Mouse (Mus musculus): Measurements from ENCODE around the gene Col12a1. TPM values are rescaled to one million over a fixed set of nuclear protein-coding genes. Genes with fewer than 3 reads are reported as not detected.

Col12a1 gene
- total RNA-seq, 1 experiment: 14.5 TPM

GRCm38 (mm10) chr9:79653327-79654150 is 65.1 kb downstream of the Col12a1 start:
- no peaks in the 10 kb centered on the region for H3K36me3 ChIP-seq (ENCODE audit: control insufficient read depth, insufficient read depth, low read length, poor library complexity, severe bottlenecking)
- no peaks in the 10 kb centered on the region for H3K9me3 ChIP-seq (ENCODE audit: control insufficient read depth, insufficient read depth, low read depth, low read length)
- in situ Hi-C loops (cut with MboI; ENCODE audit: low sequenced_read_pairs in 2 of 2, unreplicated experiment in 2 of 2): no loop called here
- H3K9ac ChIP-seq (ENCODE audit: insufficient read depth, low read depth, low read length, poor library complexity, severe bottlenecking): no peak overlapping the region
- no peak overlapping the region for H3K4me3 ChIP-seq (ENCODE audit: insufficient read depth in 1 of 2, low read depth in 1 of 2, low read length in 2 of 2, poor library complexity in 1 of 2, severe bottlenecking in 1 of 2)
- no peak for DNase-seq (ENCODE audit: low read depth, low spot score)
- no peak overlapping the region for H3K27ac ChIP-seq (ENCODE audit: insufficient read depth, low read depth, low read length, poor library complexity, severe bottlenecking)
- TF ChIP-seq CHD2 (IDR thresholded peaks at IDR 0.05; ENCODE audit: low read depth, low read length) (no peak), HCFC1 (IDR thresholded peaks at IDR 0.05; ENCODE audit: borderline replicate concordance, insufficient read depth, low read length) (no peak), MAFK (IDR thresholded peaks at IDR 0.05; ENCODE audit: insufficient read depth, low read depth, low read length) (no peak), ZC3H11A (IDR thresholded peaks at IDR 0.05; ENCODE audit: borderline replicate concordance, low read depth, low read length) (no peak), ZNF384 (IDR thresholded peaks at IDR 0.05; ENCODE audit: low read depth, low read length) (no peak)
- H3K4me1 ChIP-seq (ENCODE audit: control insufficient read depth in 2 of 2, insufficient read depth in 2 of 2, low read length in 2 of 2, poor library complexity in 1 of 2): no peaks in the 10 kb centered on the region

DNA sequence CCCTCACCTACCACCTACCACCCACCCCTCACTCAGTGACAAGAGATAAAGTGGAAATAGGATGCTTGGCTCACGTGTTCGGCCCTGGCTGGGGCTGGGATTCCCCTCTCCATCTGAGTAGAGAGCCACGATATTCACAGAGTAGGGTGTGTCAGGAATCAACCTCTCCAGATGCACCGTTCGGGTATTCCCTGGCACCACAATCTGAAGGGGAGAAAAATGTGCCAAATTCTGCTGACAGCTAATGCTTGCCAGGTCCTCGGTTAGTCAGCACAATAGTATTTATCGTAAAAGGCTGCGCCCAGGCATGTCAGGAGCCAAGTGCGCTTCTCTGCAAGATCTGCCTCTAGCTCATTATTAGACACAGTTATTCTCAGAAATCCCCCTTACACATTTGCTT is 70.0 kb downstream of the Col12a1 start:
- no peak for DNase-seq (ENCODE audit: low read depth, low spot score)
- Histone ChIP-seq H3K9me3 (ENCODE audit: control insufficient read depth, insufficient read depth, low read depth, low read length) (no peaks in the 10 kb centered on the region), H3K9ac (ENCODE audit: insufficient read depth, low read depth, low read length, poor library complexity, severe bottlenecking) (no peak overlapping the region), H3K4me1 (ENCODE audit: control insufficient read depth in 2 of 2, insufficient read depth in 2 of 2, low read length in 2 of 2, poor library complexity in 1 of 2) (no peaks in the 10 kb centered on the region), H3K4me3 (ENCODE audit: insufficient read depth in 1 of 2, low read depth in 1 of 2, low read length in 2 of 2, poor library complexity in 1 of 2, severe bottlenecking in 1 of 2) (no peak overlapping the region), H3K27ac (ENCODE audit: insufficient read depth, low read depth, low read length, poor library complexity, severe bottlenecking) (no peak overlapping the region), H3K36me3 (ENCODE audit: control insufficient read depth, insufficient read depth, low read length, poor library complexity, severe bottlenecking) (no peaks in the 10 kb centered on the region)
- TF ChIP-seq HCFC1 (IDR thresholded peaks at IDR 0.05; ENCODE audit: borderline replicate concordance, insufficient read depth, low read length) (no peak), ZC3H11A (IDR thresholded peaks at IDR 0.05; ENCODE audit: borderline replicate concordance, low read depth, low read length) (no peak), MAFK (IDR thresholded peaks at IDR 0.05; ENCODE audit: insufficient read depth, low read depth, low read length) (no peak), ZNF384 (IDR thresholded peaks at IDR 0.05; ENCODE audit: low read depth, low read length) (no peak), CHD2 (IDR thresholded peaks at IDR 0.05; ENCODE audit: low read depth, low read length) (no peak)
- in situ Hi-C loops (cut with MboI; ENCODE audit: low sequenced_read_pairs in 2 of 2, unreplicated experiment in 2 of 2): no loop called here

DNA sequence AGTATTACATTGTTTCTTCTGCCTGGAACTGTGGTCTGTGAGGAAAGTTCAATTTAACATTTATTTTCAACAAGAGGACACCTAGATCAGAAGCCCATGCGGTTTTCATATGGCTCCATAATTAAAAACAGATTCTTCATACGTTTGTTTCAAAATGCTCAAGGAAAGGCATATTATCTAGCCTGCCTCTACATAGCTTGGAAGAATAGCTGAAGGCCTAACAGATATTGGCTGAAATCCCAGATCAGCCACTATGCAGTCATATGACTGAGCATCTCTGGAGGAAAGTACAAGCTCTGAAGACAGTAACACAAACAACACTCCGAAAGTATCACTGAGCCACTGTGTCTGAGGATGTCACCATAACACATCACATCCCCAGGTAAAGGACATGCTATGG is 72.9 kb downstream of the Col12a1 start:
- TF ChIP-seq ZC3H11A (IDR thresholded peaks at IDR 0.05; ENCODE audit: borderline replicate concordance, low read depth, low read length): no peak
- TF ChIP-seq HCFC1 (IDR thresholded peaks at IDR 0.05; ENCODE audit: borderline replicate concordance, insufficient read depth, low read length): no peak
- no peak for TF ChIP-seq MAFK (IDR thresholded peaks at IDR 0.05; ENCODE audit: insufficient read depth, low read depth, low read length)
- no peak for TF ChIP-seq CHD2 (IDR thresholded peaks at IDR 0.05; ENCODE audit: low read depth, low read length)
- TF ChIP-seq ZNF384 (IDR thresholded peaks at IDR 0.05; ENCODE audit: low read depth, low read length): no peak
- in situ Hi-C loops (cut with MboI; ENCODE audit: low sequenced_read_pairs in 2 of 2, unreplicated experiment in 2 of 2): no loop called here
- H3K27ac ChIP-seq (ENCODE audit: insufficient read depth, low read depth, low read length, poor library complexity, severe bottlenecking): no peak overlapping the region
- DNase-seq (ENCODE audit: low read depth, low spot score): no peak
- H3K36me3 ChIP-seq (ENCODE audit: control insufficient read depth, insufficient read depth, low read length, poor library complexity, severe bottlenecking): no peaks in the 10 kb centered on the region
- no peak overlapping the region for H3K9ac ChIP-seq (ENCODE audit: insufficient read depth, low read depth, low read length, poor library complexity, severe bottlenecking)
- no peaks in the 10 kb centered on the region for H3K4me1 ChIP-seq (ENCODE audit: control insufficient read depth in 2 of 2, insufficient read depth in 2 of 2, low read length in 2 of 2, poor library complexity in 1 of 2)
- H3K9me3 ChIP-seq (ENCODE audit: control insufficient read depth, insufficient read depth, low read depth, low read length): no peaks in the 10 kb centered on the region
- H3K4me3 ChIP-seq (ENCODE audit: insufficient read depth in 1 of 2, low read depth in 1 of 2, low read length in 2 of 2, poor library complexity in 1 of 2, severe bottlenecking in 1 of 2): no peak overlapping the region

DNA sequence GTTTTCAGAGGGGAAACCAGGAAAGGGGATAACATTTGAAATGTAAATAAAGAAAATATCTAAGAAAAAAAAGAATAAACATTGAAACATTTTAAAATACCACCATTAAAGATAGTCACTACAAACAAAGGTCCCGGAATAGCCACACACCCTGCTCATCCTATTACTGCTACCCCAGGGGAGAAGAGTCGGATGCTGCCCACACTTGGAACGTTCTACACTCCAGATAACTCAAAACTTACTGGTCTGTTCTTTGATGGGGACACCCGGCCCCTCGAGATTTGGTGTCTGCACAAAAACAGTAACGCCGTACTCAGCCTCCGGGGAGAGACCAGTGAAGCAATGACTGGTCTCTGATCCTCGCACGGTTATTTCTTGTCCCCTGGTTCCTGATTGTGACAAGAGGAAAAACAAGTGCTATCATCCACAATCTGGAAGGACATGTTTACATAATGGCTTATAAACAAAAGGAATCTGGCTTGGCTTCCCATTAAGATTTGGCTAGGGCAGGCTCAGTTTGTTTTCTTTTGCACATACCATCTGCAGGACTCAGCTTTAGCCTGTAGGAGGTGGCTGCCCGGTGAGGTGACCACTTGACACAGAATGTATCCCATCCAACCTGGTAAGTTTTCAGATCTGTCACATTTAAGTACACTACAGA is 79.1 kb downstream of the Col12a1 start:
- H3K4me3 ChIP-seq (ENCODE audit: insufficient read depth in 1 of 2, low read depth in 1 of 2, low read length in 2 of 2, poor library complexity in 1 of 2, severe bottlenecking in 1 of 2): no peak overlapping the region
- no peaks in the 10 kb centered on the region for H3K9me3 ChIP-seq (ENCODE audit: control insufficient read depth, insufficient read depth, low read depth, low read length)
- H3K27ac ChIP-seq (ENCODE audit: insufficient read depth, low read depth, low read length, poor library complexity, severe bottlenecking): no peak overlapping the region
- no peak for DNase-seq (ENCODE audit: low read depth, low spot score)
- TF ChIP-seq MAFK (IDR thresholded peaks at IDR 0.05; ENCODE audit: insufficient read depth, low read depth, low read length) (no peak), CHD2 (IDR thresholded peaks at IDR 0.05; ENCODE audit: low read depth, low read length) (no peak), ZNF384 (IDR thresholded peaks at IDR 0.05; ENCODE audit: low read depth, low read length) (no peak), HCFC1 (IDR thresholded peaks at IDR 0.05; ENCODE audit: borderline replicate concordance, insufficient read depth, low read length) (no peak), ZC3H11A (IDR thresholded peaks at IDR 0.05; ENCODE audit: borderline replicate concordance, low read depth, low read length) (no peak)
- no peaks in the 10 kb centered on the region for H3K4me1 ChIP-seq (ENCODE audit: control insufficient read depth in 2 of 2, insufficient read depth in 2 of 2, low read length in 2 of 2, poor library complexity in 1 of 2)
- no peak overlapping the region for H3K9ac ChIP-seq (ENCODE audit: insufficient read depth, low read depth, low read length, poor library complexity, severe bottlenecking)
- H3K36me3 ChIP-seq (ENCODE audit: control insufficient read depth, insufficient read depth, low read length, poor library complexity, severe bottlenecking): no peaks in the 10 kb centered on the region
- in situ Hi-C loops (cut with MboI; ENCODE audit: low sequenced_read_pairs in 2 of 2, unreplicated experiment in 2 of 2): no loop called here
